Mouse (Mus musculus) left cerebral cortex, postnatal 36 days (tissue): ENCODE measurements around the gene Fgf15. TPM values are rescaled to one million over a fixed set of nuclear protein-coding genes. Genes with fewer than 3 reads are reported as not detected.
"Not testable (repeated sequence)": the region's sequence is repeated elsewhere in the genome, so short reads cannot be mapped to it uniquely, and the experiment has no call there.

Experiments used
- DNase-seq, 2 experiments: peaks; one replicate each; pipeline ENCODE4 v3.0.0; 2021 to 2022; ENCODE audit warnings: low spot score in 2 of 2, mixed read lengths in 1 of 2
- intact Hi-C: fragments of 180-260 bp; cut with DNase I; formaldehyde crosslinking; loops from one replicate; pipeline ENCODE4 v1.15.1; 2025
- total RNA-seq, 2 experiments: library from RNA; stranded (reverse); gene quantifications; 2 replicates each; pipeline ENCODE4 v1.2.3; 2021

Fgf15 gene
- total RNA-seq, 2 experiments from 2014 or later: not detected

- DNase-seq: no peak
- intact Hi-C loops: no loop called here
These were observed 8.7 kb upstream of the Fgf15 start for GRCm38 (mm10) chr7:144887672-144888071.

GRCm38 (mm10) chr7:144888564-144889299 lies 7.6 kb upstream of the Fgf15 start:
- intact Hi-C loops: no loop called here
- no peak for DNase-seq

GRCm38 (mm10) chr7:144890661-144891060 lies 5.7 kb upstream of the Fgf15 start:
- intact Hi-C loops: loop anchor here (5.0 kb wide), 1 partner anchor 43 kb away; the partner anchor contains the start of gene Fgf4
- DNase-seq: not testable (repeated sequence)

GRCm38 (mm10) chr7:144891863-144892262 lies 4.5 kb upstream of the Fgf15 start:
- no peak for DNase-seq
- intact Hi-C loops: loop anchor here (5.0 kb wide), 1 partner anchor 45 kb away; the partner anchor contains the start of gene Fgf4

- intact Hi-C loops: loop anchor here (5.0 kb wide), 1 partner anchor 45 kb away; the partner anchor contains the start of gene Fgf4
- no peak for DNase-seq
These were observed 4.0 kb upstream of the Fgf15 start for GRCm38 (mm10) chr7:144892322-144892721.

- DNase-seq: no peak
- intact Hi-C loops: loop anchor here (2.0 to 5.0 kb wide), 2 partner anchors 47 to 95 kb away; partner anchors contain the start of gene Fgf4
These were observed 2.1 kb upstream of the Fgf15 start for GRCm38 (mm10) chr7:144894191-144894590.

- intact Hi-C loops: loop anchor here (2.0 to 5.0 kb wide), 3 partner anchors 47 to 307 kb away; partner anchors contain the start of gene Fgf4
- no peak for DNase-seq
These were observed 1.6 kb upstream of the Fgf15 start for GRCm38 (mm10) chr7:144894706-144895105.

- DNase-seq: peak; percentile 45 to 63
- intact Hi-C loops: loop anchor here (2.0 to 5.0 kb wide), 2 partner anchors 97 to 308 kb away; no protein-coding TSS in a partner anchor
These were observed 823 bp upstream of the Fgf15 start for GRCm38 (mm10) chr7:144895305-144896111.

GRCm38 (mm10) chr7:144898506-144898905 lies 2.2 kb downstream of the Fgf15 start:
- intact Hi-C loops: loop anchor here (5.0 kb wide), 1 partner anchor 311 kb away; no protein-coding TSS in a partner anchor
- no peak for DNase-seq

- DNase-seq, intact Hi-C loops: not testable (repeated sequence)
These were observed 9.2 kb downstream of the Fgf15 start for GRCm38 (mm10) chr7:144905514-144905913.

GRCm38 (mm10) chr7:144906708-144907397 lies 10.5 kb downstream of the Fgf15 start:
- intact Hi-C loops: no loop called here

GRCm38 (mm10) chr7:144907793-144908192 lies 11.5 kb downstream of the Fgf15 start:
- intact Hi-C loops: no loop called here
- no peak for DNase-seq

More at GRCm38 (mm10) chr7:144906708-144907397, 10.5 kb downstream of the Fgf15 start:
- DNase-seq: peak; percentile 42 to 63

GRCm38 (mm10) chr7:144908705-144909104 lies 12.4 kb downstream of the Fgf15 start:
- no peak for DNase-seq
- intact Hi-C loops: no loop called here

GRCm38 (mm10) chr7:144911121-144911520 lies 14.8 kb downstream of the Fgf15 start:
- no peak for DNase-seq
- intact Hi-C loops: no loop called here

- intact Hi-C loops: no loop called here
- DNase-seq: no peak
These were observed 16.6 kb downstream of the Fgf15 start for GRCm38 (mm10) chr7:144912897-144913296.

- DNase-seq: peak; percentile 69 to 84
- intact Hi-C loops: no loop called here
These were observed 18.1 kb downstream of the Fgf15 start for GRCm38 (mm10) chr7:144914296-144914947.

GRCm38 (mm10) chr7:144914948-144915750 lies 18.8 kb downstream of the Fgf15 start, which contains the start of gene LTO1:
Gene LTO1, plus strand, starts transcription at chr7:144915100.
- intact Hi-C loops: no loop called here
- DNase-seq: peak; percentile 91

GRCm38 (mm10) chr7:144918823-144919222 lies 22.5 kb downstream of the Fgf15 start:
- DNase-seq: no peak
- intact Hi-C loops: no loop called here
